Mouse (Mus musculus) heart, postnatal 4 days (tissue): Measurements from ENCODE around the gene Gm12666. TPM values are rescaled to one million over a fixed set of nuclear protein-coding genes. Genes with fewer than 3 reads are reported as not detected.
"Not testable (repeated sequence)": the region's sequence is repeated elsewhere in the genome, so short reads cannot be mapped to it uniquely, and the experiment has no call there.

Source experiments
- DNase-seq: peaks from one replicate; pipeline ENCODE4 v3.0.0; 2021
- total RNA-seq, 2 experiments: library from RNA; stranded (reverse); gene quantifications; 2 replicates each; pipeline ENCODE4 v1.2.3; 2021

Gm12666 gene
- 1 to 10 TPM; 3.0 to 4.2 TPM for total RNA-seq

DNA sequence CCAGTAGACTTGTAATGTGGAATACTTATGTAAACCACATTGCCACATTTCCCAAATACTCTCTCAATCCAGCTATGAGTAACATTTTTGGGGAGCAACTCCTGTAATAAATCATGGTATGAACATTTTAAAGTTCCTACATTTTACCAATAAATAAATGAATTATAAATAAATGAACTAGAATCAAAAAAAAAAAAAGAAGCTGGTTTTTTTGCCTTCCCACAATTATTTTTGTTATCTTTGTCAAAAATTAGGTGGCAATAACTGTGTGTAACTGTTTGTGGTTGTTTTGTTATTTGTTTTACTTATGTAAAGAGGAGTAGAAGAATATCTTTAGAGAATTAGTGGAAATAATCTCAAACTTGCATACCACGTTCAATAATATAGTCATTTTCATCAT lies at the start of gene Gm12666:
TSS of gene Gm12666 (minus strand) at position 101 of the 400 bp plus-strand sequence.
- not testable (repeated sequence) for DNase-seq

DNA sequence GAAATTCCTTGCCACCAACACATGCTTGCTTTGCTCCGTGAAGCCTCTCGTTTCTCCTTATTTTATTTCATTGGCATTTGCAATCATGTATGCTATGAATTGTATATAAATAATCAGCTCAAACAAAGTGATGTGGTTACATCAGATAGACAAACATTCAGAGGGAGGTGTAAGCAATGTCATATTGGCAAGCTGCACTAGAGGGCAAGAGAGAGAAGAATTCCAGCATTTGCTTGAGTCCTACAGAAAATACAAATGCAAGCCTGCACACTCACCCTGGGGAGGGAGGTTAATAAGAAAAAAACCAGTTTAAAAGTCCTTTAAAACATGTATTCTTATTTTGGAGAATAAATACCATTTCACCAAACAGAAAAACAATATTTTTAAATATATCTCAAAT lies 34.8 kb upstream of the Gm12666 start:
- DNase-seq = no peak

GRCm38 (mm10) chr4:92216286-92216685 lies 24.7 kb upstream of the Gm12666 start:
- DNase-seq = no peak

DNA sequence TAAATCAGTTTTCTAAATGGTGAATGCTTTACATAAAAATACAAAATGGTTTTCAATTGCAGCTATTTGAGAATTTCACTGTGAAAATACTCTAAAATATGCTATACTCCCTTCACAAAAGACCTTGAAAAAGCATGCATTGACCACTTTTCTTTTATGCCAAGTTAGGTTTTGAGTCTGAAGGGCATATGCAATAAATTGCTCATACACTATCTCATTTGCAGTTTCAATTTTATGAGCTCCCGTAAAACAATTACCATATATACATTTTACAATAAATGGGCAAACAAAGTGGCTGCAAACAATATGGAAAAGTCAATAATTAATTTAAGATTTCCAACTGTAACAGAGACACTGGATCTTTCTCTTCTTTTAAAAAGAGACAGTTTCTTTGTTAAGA lies 38.9 kb downstream of the Gm12666 start:
- no peak for DNase-seq

DNA sequence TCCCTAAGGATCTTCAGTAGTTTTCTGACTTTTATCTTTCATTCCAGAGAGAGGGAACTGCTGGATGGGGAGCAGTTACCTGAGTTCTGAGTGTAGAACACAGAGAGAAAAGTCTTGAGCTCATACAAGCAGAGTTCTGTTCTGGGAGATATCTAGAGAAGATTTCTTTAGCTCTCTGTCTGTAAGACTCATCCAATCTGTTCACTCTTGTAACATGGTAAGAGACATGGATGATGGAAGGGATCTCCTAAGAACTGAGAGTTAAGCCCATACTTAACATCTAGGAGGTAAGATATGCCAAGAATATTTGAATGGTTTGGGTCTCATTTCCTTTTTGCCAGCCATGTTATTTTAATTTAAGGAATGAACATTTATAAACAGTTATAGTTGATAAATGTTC lies 44.4 kb downstream of the Gm12666 start, which contains the start of gene Izumo3:
TSS of gene Izumo3 (minus strand) at position 101 of the 400 bp plus-strand sequence.
- DNase-seq = no peak

Other genes starting within 250 kb of the Gm12666 start
- gene Izumo3, start 44.5 kb downstream of the Gm12666 start, total RNA-seq = not detected